12 mouse cellular contexts compared by ENCODE assay signal in the genomic region with DNA sequence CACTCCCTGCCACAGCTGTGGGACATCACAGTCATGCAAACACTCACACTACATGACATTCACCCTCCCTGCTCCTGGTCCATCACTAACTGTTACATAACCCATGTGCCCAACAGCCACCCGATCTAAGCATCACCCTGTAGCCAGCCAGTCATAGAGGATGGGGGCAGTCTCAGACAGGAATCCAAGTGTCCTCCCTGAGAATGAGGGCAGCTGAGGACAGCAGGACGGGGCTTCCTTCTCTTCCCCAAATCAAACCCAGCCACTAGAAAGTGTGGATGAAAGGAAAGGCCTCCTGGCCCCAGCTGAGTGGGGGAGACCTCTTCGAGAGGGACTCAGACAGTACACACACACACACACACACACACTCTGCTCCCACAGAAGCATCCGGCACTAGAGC. TPM values are rescaled to one million over a fixed set of nuclear protein-coding genes. Genes with fewer than 3 reads are reported as not detected.
DNase-seq lines count a peak whose midpoint lies in the region; ATAC-seq and TF ChIP-seq lines count a peak whose summit lies in the region.
"Had no signal": no experiment of that assay in that cellular context is flagged by ENCODE, and none has a peak within 500 bp of the region (broad histone marks: within the 10 kb centered on the region; RNA-seq: fewer than 3 reads in every experiment).

No protein-coding gene starts in this region.

- H3K79me2 ChIP-seq in heart, adult 2 months (replicated peaks; ENCODE audit: control insufficient read depth, insufficient read depth, low read length), result peaks cover 15% of the 10 kb centered on the region

- H3K27me3 ChIP-seq in heart, adult 2 months (ENCODE audit: control insufficient read depth, insufficient read depth, low read length), result no peaks in the 10 kb centered on the region
- no peaks in the 10 kb centered on the region for H3K27me3 ChIP-seq in kidney, adult 2 months (replicated peaks; ENCODE audit: control insufficient read depth, insufficient read depth, low read length)

- DNase-seq in heart, adult 2 months, result no peak
- DNase-seq in heart, postnatal 25 days (ENCODE audit: low spot score), result no peak
- no peak for DNase-seq in kidney, adult 2 months
- DNase-seq in kidney, postnatal 14 days, result no peak
- DNase-seq in lung, postnatal 10 days, result peak; percentile 76
- DNase-seq: B cell, adult 2 months; cerebellum, adult 9-10 months; embryo, embryonic 11 days; right cerebral cortex, postnatal 14 days had no signal

- no peak for TF ChIP-seq POLR2A in heart, adult 2 months (IDR thresholded peaks at IDR 0.05; ENCODE audit: insufficient read depth, low read depth, low read length)
- no peak for TF ChIP-seq POLR2A in kidney, adult 2 months (IDR thresholded peaks at IDR 0.05; ENCODE audit: low read depth, low read length)

- no peak for ATAC-seq in erythroid progenitor cell, adult 5-6 weeks (replicated peaks; ENCODE audit: low FRiP score, poor library complexity, severe bottlenecking)
- ATAC-seq in megakaryocyte-erythroid progenitor cell, adult 5-6 weeks (replicated peaks; ENCODE audit: low FRiP score, low TSS enrichment, poor library complexity, severe bottlenecking), result no peak

- TF ChIP-seq EP300 in heart, adult 2 months (IDR thresholded peaks at IDR 0.05; ENCODE audit: insufficient read depth, low read depth, low read length), result no peak

- H3K36me3 ChIP-seq in heart, adult 2 months (ENCODE audit: control insufficient read depth, insufficient read depth, low read length), result peaks cover 7% of the 10 kb centered on the region; the same call in 1 of the 2 replicates
- H3K36me3 ChIP-seq in kidney, adult 2 months (ENCODE audit: control insufficient read depth, insufficient read depth, low read length), result no peaks in the 10 kb centered on the region

- no peak for TF ChIP-seq CTCF in heart, adult 2 months (IDR thresholded peaks at IDR 0.05)
- TF ChIP-seq CTCF in kidney, adult 2 months (conservative IDR thresholded peaks at IDR 0.05; ENCODE audit: insufficient read depth, insufficient read length, low read depth, low read length), result no peak

- peaks cover 54% of the 10 kb centered on the region for H3K4me1 ChIP-seq in heart, adult 2 months (ENCODE audit: control insufficient read depth, insufficient read depth, low read length)
- H3K4me1 ChIP-seq in kidney, adult 2 months (ENCODE audit: control insufficient read depth, insufficient read depth, low read length), result peaks cover 49% of the 10 kb centered on the region
- H3K4me1 ChIP-seq in brown adipose tissue, adult 24 weeks (ENCODE audit: control insufficient read depth, insufficient read depth, insufficient read length, low read length), result peaks cover 65% of the 10 kb centered on the region

- H3K4me3 ChIP-seq in heart, adult 2 months, result peak overlapping the region; percentile 49
- H3K4me3 ChIP-seq in kidney, adult 2 months (ENCODE audit: insufficient read depth, low read depth, low read length), result peak overlapping the region; percentile 44; the same call in 1 of the 2 replicates
- peak overlapping the region; percentile 74 for H3K4me3 ChIP-seq in brown adipose tissue, adult 24 weeks (ENCODE audit: insufficient read depth, low read depth, low read length)

- intact Hi-C loops in heart, adult 2 months (cut with DNase I), result loop anchor here (5.0 kb wide), 1 partner anchor 68 kb away; the partner anchor contains the start of gene Pla2g6
- intact Hi-C loops in heart, postnatal 25 days (cut with DNase I), result loop anchor here (2.0 kb wide), 1 partner anchor 14 kb away; no protein-coding TSS in a partner anchor

- H3K9ac ChIP-seq in heart, adult 2 months (ENCODE audit: low read depth, low read length), result peak overlapping the region; percentile 34

- H3K27ac ChIP-seq in heart, adult 2 months, result peak overlapping the region; percentile 20
- no peak overlapping the region for H3K27ac ChIP-seq in kidney, adult 2 months (ENCODE audit: insufficient read depth, low read depth, low read length)
- H3K27ac ChIP-seq in brown adipose tissue, adult 24 weeks (replicated peaks; ENCODE audit: low read depth, low read length), result peak overlapping the region; percentile 98; the same call in 1 of the 2 replicates

- 19% methylated on average over 4 of the region's 4 CpGs for WGBS in heart, adult 2 months
- WGBS in kidney, adult 2 months, result 60% methylated on average over 4 of the region's 4 CpGs

RNA-seq across cellular contexts. Expression of gene Tmem184b, which starts 8.5 kb away (rescaled TPM):
- total RNA-seq in heart, adult 2 months (2021), result 10 to 100 TPM; 38.7 to 42.9 TPM
- polyA plus RNA-seq in heart, adult 2 months (2012; rRNA removed), result 83.1 and 84.2 TPM in 2 replicates
- total RNA-seq in heart, postnatal 25 days (2021), result 10 to 100 TPM; 43.0 to 46.7 TPM
- 69.0 and 81.0 TPM in 2 replicates for polyA plus RNA-seq in kidney, adult 2 months (2012; rRNA removed)
- polyA plus RNA-seq in brown adipose tissue, adult 24 weeks (2012; ENCODE audit: insufficient read depth, insufficient read length, missing spikeins), result 60.3 and 71.0 TPM in 2 replicates
- total RNA-seq in erythroid progenitor cell, adult 5-6 weeks (2015; ENCODE audit: low replicate concordance), result 0.84 and 3.6 TPM in 2 replicates
- 0.39 TPM in 1 of 2 replicates, not detected in the other for total RNA-seq in erythroid progenitor cell, adult 5-6 weeks (2017; ENCODE audit: low replicate concordance)
- total RNA-seq in megakaryocyte-erythroid progenitor cell, adult 5-6 weeks (2014; fragmentation: Nextera tagmentation), result 8.3 and 9.2 TPM in 2 replicates
- total RNA-seq in megakaryocyte-erythroid progenitor cell, adult 5-6 weeks (2017), result 1.8 and 5.0 TPM in 2 replicates

RNA-seq across cellular contexts. Expression of gene Maff, which starts 48.4 kb away (rescaled TPM):
- total RNA-seq in heart, adult 2 months (2021), result 10 to 100 TPM in 1 of 2 experiments, 1 to 10 TPM in 1; 9.3 to 13.7 TPM
- polyA plus RNA-seq in heart, adult 2 months (2012; rRNA removed), result 3.4 and 4.3 TPM in 2 replicates
- total RNA-seq in heart, postnatal 25 days (2021), result 1 to 10 TPM; 8.1 to 8.3 TPM
- 1.2 and 1.3 TPM in 2 replicates for polyA plus RNA-seq in kidney, adult 2 months (2012; rRNA removed)
- polyA plus RNA-seq in brown adipose tissue, adult 24 weeks (2012; ENCODE audit: insufficient read depth, insufficient read length, missing spikeins), result 9.8 and 11.4 TPM in 2 replicates
- total RNA-seq in erythroid progenitor cell, adult 5-6 weeks (2015; ENCODE audit: low replicate concordance), result not detected in 2 replicates
- not detected in 2 replicates for total RNA-seq in erythroid progenitor cell, adult 5-6 weeks (2017; ENCODE audit: low replicate concordance)
- total RNA-seq in megakaryocyte-erythroid progenitor cell, adult 5-6 weeks (2014; fragmentation: Nextera tagmentation), result 2.7 TPM in 1 of 2 replicates, not detected in the other
- total RNA-seq in megakaryocyte-erythroid progenitor cell, adult 5-6 weeks (2017), result 6.7 and 8.8 TPM in 2 replicates
